Mouse (Mus musculus): ENCODE data around the gene Spen. TPM values are rescaled to one million over a fixed set of nuclear protein-coding genes. Genes with fewer than 3 reads are reported as not detected.

Spen gene
- polyA plus RNA-seq, 1 experiment from 2014 or later, result 5.7 TPM

DNA sequence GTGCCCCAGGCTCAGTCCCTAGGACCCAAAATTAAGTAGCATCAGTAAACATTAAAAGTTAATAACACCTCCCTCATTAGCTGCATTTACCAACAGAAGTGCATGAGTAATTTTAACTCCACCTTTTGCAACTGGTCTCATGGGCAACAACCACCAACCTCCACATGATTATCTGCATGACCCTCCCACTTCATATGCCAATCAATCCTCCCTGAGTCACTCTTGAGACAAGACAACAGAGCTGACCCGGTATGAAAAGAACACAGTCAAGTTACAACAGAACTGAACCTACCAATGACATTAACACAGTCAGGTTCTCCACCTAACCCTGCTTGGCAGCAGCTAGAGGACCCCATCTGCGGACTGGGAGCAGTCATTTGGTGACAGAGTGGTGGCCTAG is 12.5 kb downstream of the Spen start:
- no peak for ATAC-seq
- Histone ChIP-seq H3K4me3 (ENCODE audit: low read depth, low read length) (no peak overlapping the region), H3K9ac (replicated peaks; ENCODE audit: low read depth) (no peak overlapping the region), H3K36me3 (ENCODE audit: insufficient read depth, low read length) (peaks cover 11% of the 10 kb centered on the region; the same call in 1 of the 2 replicates), H3K27ac (ENCODE audit: low read length) (no peak overlapping the region), H3K9me3 (ENCODE audit: low read length) (no peaks in the 10 kb centered on the region), H3K4me2 (replicated peaks; ENCODE audit: low read depth, low read length) (no peak overlapping the region), H3K4me1 (ENCODE audit: insufficient read depth, low read depth, low read length) (no peaks in the 10 kb centered on the region; the same call in 1 of the 2 replicates), H3K27me3 (replicated peaks; ENCODE audit: insufficient read depth, low read length) (no peaks in the 10 kb centered on the region)
- TF ChIP-seq CTCF (IDR thresholded peaks at IDR 0.05), result no peak
- no peak for TF ChIP-seq EP300 (IDR thresholded peaks at IDR 0.05)
- DNase-seq (ENCODE audit: low spot score), result no peak
- 63% methylated on average over 2 of the region's 2 CpGs for WGBS

DNA sequence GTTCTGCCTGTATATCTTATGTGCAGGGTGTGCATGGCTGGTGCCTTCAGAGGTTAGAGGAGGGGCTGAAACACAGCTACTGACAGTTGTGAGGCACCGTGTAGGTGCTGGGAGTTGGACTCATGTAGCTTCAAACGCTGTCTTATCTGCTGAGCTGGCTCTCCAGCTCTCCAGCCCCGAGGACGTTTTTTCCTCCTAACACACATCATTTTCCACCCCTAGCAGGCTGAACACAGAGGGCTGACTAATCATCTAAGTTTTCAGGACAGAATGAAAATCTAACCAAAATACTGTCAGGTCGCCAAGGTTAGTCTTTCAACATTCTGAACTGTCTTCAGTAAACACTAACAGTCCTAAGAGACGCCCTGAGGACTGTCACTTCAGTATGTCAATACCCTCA is 13.7 kb downstream of the Spen start:
- WGBS, result 20% methylated on average over 6 of the region's 6 CpGs
- DNase-seq (ENCODE audit: low spot score) (no peak), ATAC-seq (peak; percentile 30; the same call in 1 of the 2 replicates)
- TF ChIP-seq CTCF (IDR thresholded peaks at IDR 0.05) (no peak), EP300 (IDR thresholded peaks at IDR 0.05) (no peak)
- Histone ChIP-seq H3K36me3 (ENCODE audit: insufficient read depth, low read length) (peaks cover 14% of the 10 kb centered on the region; the same call in 1 of the 2 replicates), H3K4me2 (replicated peaks; ENCODE audit: low read depth, low read length) (no peak overlapping the region), H3K27me3 (replicated peaks; ENCODE audit: insufficient read depth, low read length) (no peaks in the 10 kb centered on the region), H3K4me3 (ENCODE audit: low read depth, low read length) (no peak overlapping the region), H3K4me1 (ENCODE audit: insufficient read depth, low read depth, low read length) (no peaks in the 10 kb centered on the region; the same call in 1 of the 2 replicates), H3K27ac (ENCODE audit: low read length) (no peak overlapping the region), H3K9ac (replicated peaks; ENCODE audit: low read depth) (no peak overlapping the region), H3K9me3 (ENCODE audit: low read length) (no peaks in the 10 kb centered on the region)

DNA sequence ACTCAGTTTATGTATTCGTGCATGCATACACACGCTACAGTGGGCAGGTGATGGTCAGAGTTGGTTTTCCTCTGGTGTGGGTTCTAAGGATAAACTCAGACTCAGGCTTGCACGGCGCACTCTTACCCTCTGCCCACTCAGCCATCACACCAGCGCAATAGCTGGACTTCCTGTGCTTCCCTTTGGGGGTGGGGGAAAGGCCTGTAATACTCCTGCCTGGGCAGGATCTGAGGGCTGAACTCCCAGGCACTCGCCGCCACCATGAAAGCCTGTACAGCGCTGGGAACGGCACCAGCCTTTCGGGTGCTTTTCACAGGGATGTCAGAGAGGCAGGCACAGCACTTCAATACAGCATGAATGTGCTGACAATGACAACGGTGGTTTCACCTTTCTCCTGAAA is 15.3 kb downstream of the Spen start:
- Histone ChIP-seq H3K4me2 (replicated peaks; ENCODE audit: low read depth, low read length) (no peak overlapping the region), H3K36me3 (ENCODE audit: insufficient read depth, low read length) (peaks cover 14% of the 10 kb centered on the region; the same call in 1 of the 2 replicates), H3K27ac (ENCODE audit: low read length) (no peak overlapping the region), H3K9ac (replicated peaks; ENCODE audit: low read depth) (no peak overlapping the region), H3K4me1 (ENCODE audit: insufficient read depth, low read depth, low read length) (no peaks in the 10 kb centered on the region), H3K9me3 (ENCODE audit: low read length) (no peaks in the 10 kb centered on the region), H3K4me3 (ENCODE audit: low read depth, low read length) (no peak overlapping the region), H3K27me3 (replicated peaks; ENCODE audit: insufficient read depth, low read length) (no peaks in the 10 kb centered on the region)
- no peak for TF ChIP-seq EP300 (IDR thresholded peaks at IDR 0.05)
- no peak for TF ChIP-seq CTCF (IDR thresholded peaks at IDR 0.05)
- ATAC-seq (no peak), DNase-seq (ENCODE audit: low spot score) (no peak)
- WGBS, result 63% methylated on average over 11 of the region's 11 CpGs

DNA sequence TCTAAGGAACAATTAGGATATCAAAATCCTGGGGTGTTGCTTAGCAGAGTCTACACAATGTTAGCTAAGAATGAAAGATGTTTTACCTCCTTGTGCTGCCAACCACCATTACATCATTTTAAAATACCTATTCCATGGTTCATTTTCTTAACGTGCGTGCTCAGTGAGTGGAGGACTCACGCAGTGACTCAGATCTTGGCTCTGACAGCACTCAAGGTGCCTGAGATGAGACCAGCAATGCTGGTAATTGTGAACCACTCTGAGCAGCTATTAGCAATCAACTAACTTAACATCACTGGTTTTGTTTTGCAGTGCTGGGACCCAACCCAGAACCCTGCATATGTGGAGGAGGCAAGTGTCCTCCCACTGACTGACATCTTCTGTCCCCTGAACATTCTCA is 20.0 kb downstream of the Spen start:
- no peak overlapping the region for H3K9ac ChIP-seq (replicated peaks; ENCODE audit: low read depth)
- peak; percentile 37; the same call in 1 of the 2 replicates for TF ChIP-seq EP300 (IDR thresholded peaks at IDR 0.05)
- TF ChIP-seq CTCF (IDR thresholded peaks at IDR 0.05), result no peak
- peaks cover 9% of the 10 kb centered on the region; the same call in 1 of the 2 replicates for H3K4me1 ChIP-seq (ENCODE audit: insufficient read depth, low read depth, low read length)
- peaks cover 25% of the 10 kb centered on the region for H3K36me3 ChIP-seq (ENCODE audit: insufficient read depth, low read length)
- no peak overlapping the region for H3K4me3 ChIP-seq (ENCODE audit: low read depth, low read length)
- no peak overlapping the region for H3K27ac ChIP-seq (ENCODE audit: low read length)
- H3K9me3 ChIP-seq (ENCODE audit: low read length), result no peaks in the 10 kb centered on the region
- WGBS, result 55% methylated on average over 3 of the region's 3 CpGs
- ATAC-seq (peak; percentile 23; the same call in 1 of the 2 replicates), DNase-seq (ENCODE audit: low spot score) (peak; percentile 61)
- no peaks in the 10 kb centered on the region for H3K27me3 ChIP-seq (replicated peaks; ENCODE audit: insufficient read depth, low read length)
- H3K4me2 ChIP-seq (replicated peaks; ENCODE audit: low read depth, low read length), result no peak overlapping the region

DNA sequence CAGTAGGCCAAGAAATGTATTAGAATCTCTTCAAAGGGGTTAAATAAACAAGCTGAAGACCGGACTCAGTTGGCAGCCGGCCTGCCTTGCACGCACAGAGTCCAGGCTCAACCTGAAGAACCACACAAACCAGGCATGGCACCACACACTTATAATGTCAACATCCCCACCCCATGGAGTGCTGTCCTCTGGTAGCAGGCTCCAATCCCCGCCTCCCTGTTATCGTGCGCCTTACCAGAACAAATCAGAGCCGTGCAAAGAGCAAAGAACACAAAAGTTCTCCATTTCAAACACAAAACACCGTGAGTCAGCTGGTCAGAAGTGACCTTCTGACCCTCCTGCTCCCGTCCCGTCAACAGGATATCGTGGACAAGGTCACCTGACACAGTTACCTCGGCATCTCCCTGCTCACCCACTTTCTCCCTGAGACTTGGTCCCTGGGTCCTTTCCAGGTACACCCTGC is 24.2 kb downstream of the Spen start:
- H3K36me3 ChIP-seq (ENCODE audit: insufficient read depth, low read length), result peaks cover 11% of the 10 kb centered on the region
- peak overlapping the region; percentile 14; the same call in 1 of the 2 replicates for H3K4me2 ChIP-seq (replicated peaks; ENCODE audit: low read depth, low read length)
- H3K4me1 ChIP-seq (ENCODE audit: insufficient read depth, low read depth, low read length), result peaks cover 9% of the 10 kb centered on the region; the same call in 1 of the 2 replicates
- no peak overlapping the region for H3K4me3 ChIP-seq (ENCODE audit: low read depth, low read length)
- peak overlapping the region; percentile 78 for H3K27ac ChIP-seq (ENCODE audit: low read length)
- no peaks in the 10 kb centered on the region for H3K9me3 ChIP-seq (ENCODE audit: low read length)
- peak; percentile 91 for DNase-seq (ENCODE audit: low spot score)
- WGBS, result 15% methylated on average over 12 of the region's 12 CpGs
- H3K27me3 ChIP-seq (replicated peaks; ENCODE audit: insufficient read depth, low read length), result no peaks in the 10 kb centered on the region
- H3K9ac ChIP-seq (replicated peaks; ENCODE audit: low read depth), result no peak overlapping the region
- ATAC-seq, result peak; percentile 96
- TF ChIP-seq CTCF (IDR thresholded peaks at IDR 0.05) (no peak), EP300 (IDR thresholded peaks at IDR 0.05) (peak; percentile 61; the same call in 1 of the 2 replicates)

DNA sequence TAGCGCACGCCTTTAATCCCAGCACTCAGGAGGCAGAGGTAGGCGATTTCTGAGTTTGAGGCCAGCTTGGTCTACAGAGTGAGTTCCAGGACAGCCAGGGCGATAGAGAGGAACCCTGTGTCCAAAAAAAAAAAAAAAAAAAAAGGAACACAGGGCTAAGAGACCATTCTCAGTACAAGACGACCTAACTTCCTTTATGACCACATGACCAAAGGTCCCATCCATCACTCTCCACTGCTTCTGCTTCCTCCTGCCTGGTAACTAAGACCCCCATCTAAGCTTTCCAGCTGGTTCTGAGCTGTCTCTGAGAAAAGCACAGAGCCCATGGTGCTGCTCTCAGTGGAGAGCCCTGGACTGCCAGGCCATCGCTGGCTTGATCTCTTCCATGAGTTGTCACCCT is 26.3 kb downstream of the Spen start:
- no peak overlapping the region for H3K9ac ChIP-seq (replicated peaks; ENCODE audit: low read depth)
- ATAC-seq (no peak), DNase-seq (ENCODE audit: low spot score) (no peak)
- no peaks in the 10 kb centered on the region for H3K9me3 ChIP-seq (ENCODE audit: low read length)
- no peak overlapping the region for H3K4me2 ChIP-seq (replicated peaks; ENCODE audit: low read depth, low read length)
- no peak overlapping the region for H3K4me3 ChIP-seq (ENCODE audit: low read depth, low read length)
- H3K27me3 ChIP-seq (replicated peaks; ENCODE audit: insufficient read depth, low read length), result no peaks in the 10 kb centered on the region
- peaks cover 9% of the 10 kb centered on the region for H3K36me3 ChIP-seq (ENCODE audit: insufficient read depth, low read length)
- WGBS, result 70% methylated on average over 6 of the region's 6 CpGs
- no peak overlapping the region for H3K27ac ChIP-seq (ENCODE audit: low read length)
- H3K4me1 ChIP-seq (ENCODE audit: insufficient read depth, low read depth, low read length), result peaks cover 14% of the 10 kb centered on the region; the same call in 1 of the 2 replicates
- TF ChIP-seq EP300 (IDR thresholded peaks at IDR 0.05) (no peak), CTCF (IDR thresholded peaks at IDR 0.05) (no peak)
